Mouse (Mus musculus): ENCODE measurements around the gene Antxr1. TPM values are rescaled to one million over a fixed set of nuclear protein-coding genes. Genes with fewer than 3 reads are reported as not detected.

Antxr1 gene
- polyA plus RNA-seq, 1 experiment, result not detected

- no peaks in the 10 kb centered on the region; the same call in 1 of the 2 replicates for H3K4me1 ChIP-seq (ENCODE audit: control insufficient read depth)
- H3K9me3 ChIP-seq (ENCODE audit: control insufficient read depth, low read length), result no peaks in the 10 kb centered on the region
- H3K36me3 ChIP-seq (ENCODE audit: control insufficient read depth), result no peaks in the 10 kb centered on the region
- no peaks in the 10 kb centered on the region for H3K27me3 ChIP-seq (ENCODE audit: control insufficient read depth)
- TF ChIP-seq TAL1 (IDR thresholded peaks at IDR 0.05; ENCODE audit: low read length) (no peak), GATA1 (IDR thresholded peaks at IDR 0.05; ENCODE audit: low read length) (no peak)
- H3K4me3 ChIP-seq (replicated peaks), result no peak overlapping the region
These were observed 116.3 kb downstream of the Antxr1 start for GRCm38 (mm10) chr6:87219061-87219992.

GRCm38 (mm10) chr6:87216114-87216591 lies 119.5 kb downstream of the Antxr1 start:
- H3K4me3 ChIP-seq (replicated peaks), result no peak overlapping the region
- H3K36me3 ChIP-seq (ENCODE audit: control insufficient read depth), result no peaks in the 10 kb centered on the region
- H3K4me1 ChIP-seq (ENCODE audit: control insufficient read depth), result peaks cover 2% of the 10 kb centered on the region
- TF ChIP-seq TAL1 (IDR thresholded peaks at IDR 0.05; ENCODE audit: low read length) (no peak), GATA1 (IDR thresholded peaks at IDR 0.05; ENCODE audit: low read length) (no peak)
- no peaks in the 10 kb centered on the region for H3K27me3 ChIP-seq (ENCODE audit: control insufficient read depth)
- H3K9me3 ChIP-seq (ENCODE audit: control insufficient read depth, low read length), result peaks cover 3% of the 10 kb centered on the region

GRCm38 (mm10) chr6:87213262-87213661 lies 122.4 kb downstream of the Antxr1 start:
- Histone ChIP-seq H3K27me3 (ENCODE audit: control insufficient read depth) (no peaks in the 10 kb centered on the region), H3K4me1 (ENCODE audit: control insufficient read depth) (peaks cover 2% of the 10 kb centered on the region), H3K9me3 (ENCODE audit: control insufficient read depth, low read length) (peaks cover 3% of the 10 kb centered on the region), H3K4me3 (replicated peaks) (no peak overlapping the region), H3K36me3 (ENCODE audit: control insufficient read depth) (no peaks in the 10 kb centered on the region)
- TF ChIP-seq GATA1 (IDR thresholded peaks at IDR 0.05; ENCODE audit: low read length) (no peak), TAL1 (IDR thresholded peaks at IDR 0.05; ENCODE audit: low read length) (no peak)

- peaks cover 3% of the 10 kb centered on the region for H3K9me3 ChIP-seq (ENCODE audit: control insufficient read depth, low read length)
- H3K4me1 ChIP-seq (ENCODE audit: control insufficient read depth), result peaks cover 7% of the 10 kb centered on the region
- no peaks in the 10 kb centered on the region for H3K36me3 ChIP-seq (ENCODE audit: control insufficient read depth)
- peaks cover 2% of the 10 kb centered on the region; the same call in 1 of the 2 replicates for H3K27me3 ChIP-seq (ENCODE audit: control insufficient read depth)
- TF ChIP-seq TAL1 (IDR thresholded peaks at IDR 0.05; ENCODE audit: low read length) (no peak), GATA1 (IDR thresholded peaks at IDR 0.05; ENCODE audit: low read length) (no peak)
- H3K4me3 ChIP-seq (replicated peaks), result no peak overlapping the region
These were observed 124.1 kb downstream of the Antxr1 start for GRCm38 (mm10) chr6:87211551-87211950.

GRCm38 (mm10) chr6:87207373-87207982 lies 128.1 kb downstream of the Antxr1 start:
- Histone ChIP-seq H3K36me3 (ENCODE audit: control insufficient read depth) (no peaks in the 10 kb centered on the region), H3K27me3 (ENCODE audit: control insufficient read depth) (peaks cover 12% of the 10 kb centered on the region), H3K9me3 (ENCODE audit: control insufficient read depth, low read length) (peaks cover 3% of the 10 kb centered on the region), H3K4me3 (replicated peaks) (no peak overlapping the region), H3K4me1 (ENCODE audit: control insufficient read depth) (peaks cover 6% of the 10 kb centered on the region)
- no peak for TF ChIP-seq TAL1 (IDR thresholded peaks at IDR 0.05; ENCODE audit: low read length)
- TF ChIP-seq GATA1 (IDR thresholded peaks at IDR 0.05; ENCODE audit: low read length), result no peak

GRCm38 (mm10) chr6:87206790-87207189 lies 128.8 kb downstream of the Antxr1 start:
- Histone ChIP-seq H3K9me3 (ENCODE audit: control insufficient read depth, low read length) (peaks cover 3% of the 10 kb centered on the region), H3K27me3 (ENCODE audit: control insufficient read depth) (peaks cover 12% of the 10 kb centered on the region), H3K4me1 (ENCODE audit: control insufficient read depth) (peaks cover 5% of the 10 kb centered on the region), H3K36me3 (ENCODE audit: control insufficient read depth) (no peaks in the 10 kb centered on the region), H3K4me3 (replicated peaks) (no peak overlapping the region)
- no peak for TF ChIP-seq GATA1 (IDR thresholded peaks at IDR 0.05; ENCODE audit: low read length)
- no peak for TF ChIP-seq TAL1 (IDR thresholded peaks at IDR 0.05; ENCODE audit: low read length)

GRCm38 (mm10) chr6:87203467-87203866 lies 132.2 kb downstream of the Antxr1 start:
- peaks cover 12% of the 10 kb centered on the region for H3K27me3 ChIP-seq (ENCODE audit: control insufficient read depth)
- TF ChIP-seq GATA1 (IDR thresholded peaks at IDR 0.05; ENCODE audit: low read length), result no peak
- no peak for TF ChIP-seq TAL1 (IDR thresholded peaks at IDR 0.05; ENCODE audit: low read length)
- H3K4me1 ChIP-seq (ENCODE audit: control insufficient read depth), result peaks cover 5% of the 10 kb centered on the region
- H3K4me3 ChIP-seq (replicated peaks), result no peak overlapping the region
- H3K36me3 ChIP-seq (ENCODE audit: control insufficient read depth), result no peaks in the 10 kb centered on the region
- no peaks in the 10 kb centered on the region for H3K9me3 ChIP-seq (ENCODE audit: control insufficient read depth, low read length)

- H3K4me1 ChIP-seq (ENCODE audit: control insufficient read depth), result peaks cover 5% of the 10 kb centered on the region
- no peak for TF ChIP-seq GATA1 (IDR thresholded peaks at IDR 0.05; ENCODE audit: low read length)
- no peak for TF ChIP-seq TAL1 (IDR thresholded peaks at IDR 0.05; ENCODE audit: low read length)
- no peaks in the 10 kb centered on the region for H3K9me3 ChIP-seq (ENCODE audit: control insufficient read depth, low read length)
- H3K36me3 ChIP-seq (ENCODE audit: control insufficient read depth), result no peaks in the 10 kb centered on the region
- H3K27me3 ChIP-seq (ENCODE audit: control insufficient read depth), result peaks cover 12% of the 10 kb centered on the region
- no peak overlapping the region for H3K4me3 ChIP-seq (replicated peaks)
These were observed 132.6 kb downstream of the Antxr1 start for GRCm38 (mm10) chr6:87203065-87203464.

- TF ChIP-seq TAL1 (IDR thresholded peaks at IDR 0.05; ENCODE audit: low read length), result no peak
- TF ChIP-seq GATA1 (IDR thresholded peaks at IDR 0.05; ENCODE audit: low read length), result no peak
- Histone ChIP-seq H3K27me3 (ENCODE audit: control insufficient read depth) (peaks cover 12% of the 10 kb centered on the region), H3K9me3 (ENCODE audit: control insufficient read depth, low read length) (no peaks in the 10 kb centered on the region), H3K4me3 (replicated peaks) (no peak overlapping the region), H3K4me1 (ENCODE audit: control insufficient read depth) (no peaks in the 10 kb centered on the region), H3K36me3 (ENCODE audit: control insufficient read depth) (no peaks in the 10 kb centered on the region)
These were observed 133.5 kb downstream of the Antxr1 start for GRCm38 (mm10) chr6:87202048-87202605.
